Mouse (Mus musculus): ENCODE results near the gene Hoxc6. TPM values are rescaled to one million over a fixed set of nuclear protein-coding genes. Genes with fewer than 3 reads are reported as not detected.

Hoxc6 gene
- polyA plus RNA-seq, 1 experiment from 2014 or later = 2.3 TPM

GRCm38 (mm10) chr15:103039609-103040008 lies 41.6 kb downstream of the Hoxc6 start:
- Histone ChIP-seq H3K27me3 (peaks cover 100% of the 10 kb centered on the region), H3K27ac (peak overlapping the region; percentile 77), H3K36me3 (no peaks in the 10 kb centered on the region), H3K9me3 (replicated peaks) (no peaks in the 10 kb centered on the region), H3K9ac (peak overlapping the region; percentile 42), H3K4me3 (peak overlapping the region; percentile 24), H3K4me2 (replicated peaks) (peak overlapping the region; percentile 50), H3K4me1 (no peaks in the 10 kb centered on the region; the same call in 1 of the 2 replicates)
- no peak for ATAC-seq (ENCODE audit: low FRiP score)
- WGBS = 3% methylated on average over 3 of the region's 3 CpGs

GRCm38 (mm10) chr15:103040601-103041000 lies 42.5 kb downstream of the Hoxc6 start:
- 1% methylated on average over 12 of the region's 12 CpGs for WGBS
- H3K4me1 ChIP-seq = no peaks in the 10 kb centered on the region; the same call in 1 of the 2 replicates
- H3K27me3 ChIP-seq = peaks cover 96% of the 10 kb centered on the region
- ATAC-seq (ENCODE audit: low FRiP score) = no peak
- no peaks in the 10 kb centered on the region for H3K36me3 ChIP-seq
- no peaks in the 10 kb centered on the region for H3K9me3 ChIP-seq (replicated peaks)
- H3K27ac ChIP-seq = peak overlapping the region; percentile 77; the same call in 1 of the 2 replicates
- H3K4me3 ChIP-seq = peak overlapping the region; percentile 24
- peak overlapping the region; percentile 42 for H3K9ac ChIP-seq
- H3K4me2 ChIP-seq (replicated peaks) = peak overlapping the region; percentile 50

- Histone ChIP-seq H3K27me3 (peaks cover 92% of the 10 kb centered on the region), H3K27ac (peak overlapping the region; percentile 77), H3K4me2 (replicated peaks) (peak overlapping the region; percentile 50), H3K36me3 (no peaks in the 10 kb centered on the region), H3K9ac (no peak overlapping the region), H3K9me3 (replicated peaks) (no peaks in the 10 kb centered on the region), H3K4me3 (no peak overlapping the region), H3K4me1 (no peaks in the 10 kb centered on the region; the same call in 1 of the 2 replicates)
- ATAC-seq (ENCODE audit: low FRiP score) = no peak
- WGBS = 11% methylated on average over 5 of the region's 5 CpGs
Observed at GRCm38 (mm10) chr15:103041613-103042012, 43.6 kb downstream of the Hoxc6 start.

GRCm38 (mm10) chr15:103042209-103042608 lies 44.2 kb downstream of the Hoxc6 start:
- ATAC-seq (ENCODE audit: low FRiP score) = no peak
- no peak overlapping the region for H3K9ac ChIP-seq
- H3K9me3 ChIP-seq (replicated peaks) = no peaks in the 10 kb centered on the region
- H3K4me3 ChIP-seq = no peak overlapping the region
- WGBS = 4% methylated on average over 1 of the region's 1 CpGs
- H3K27ac ChIP-seq = peak overlapping the region; percentile 77
- H3K36me3 ChIP-seq = no peaks in the 10 kb centered on the region
- peaks cover 90% of the 10 kb centered on the region for H3K27me3 ChIP-seq
- no peaks in the 10 kb centered on the region; the same call in 1 of the 2 replicates for H3K4me1 ChIP-seq
- peak overlapping the region; percentile 50 for H3K4me2 ChIP-seq (replicated peaks)

GRCm38 (mm10) chr15:103051670-103052069 lies 53.6 kb downstream of the Hoxc6 start:
- WGBS = 73% methylated on average over 2 of the region's 2 CpGs
- no peak overlapping the region for H3K4me3 ChIP-seq
- H3K36me3 ChIP-seq = no peaks in the 10 kb centered on the region
- no peak overlapping the region for H3K4me2 ChIP-seq (replicated peaks)
- H3K27me3 ChIP-seq = peaks cover 84% of the 10 kb centered on the region
- no peak overlapping the region for H3K9ac ChIP-seq
- ATAC-seq (ENCODE audit: low FRiP score) = no peak
- peaks cover 3% of the 10 kb centered on the region; the same call in 1 of the 2 replicates for H3K4me1 ChIP-seq
- no peak overlapping the region for H3K27ac ChIP-seq
- no peaks in the 10 kb centered on the region for H3K9me3 ChIP-seq (replicated peaks)

- no peak for ATAC-seq (ENCODE audit: low FRiP score)
- no peaks in the 10 kb centered on the region for H3K9me3 ChIP-seq (replicated peaks)
- H3K4me3 ChIP-seq = no peak overlapping the region
- H3K9ac ChIP-seq = no peak overlapping the region
- no peaks in the 10 kb centered on the region for H3K36me3 ChIP-seq
- H3K4me1 ChIP-seq = peaks cover 3% of the 10 kb centered on the region; the same call in 1 of the 2 replicates
- peaks cover 85% of the 10 kb centered on the region for H3K27me3 ChIP-seq
- H3K4me2 ChIP-seq (replicated peaks) = no peak overlapping the region
- no peak overlapping the region for H3K27ac ChIP-seq
Observed at GRCm38 (mm10) chr15:103053210-103053609, 55.2 kb downstream of the Hoxc6 start.

GRCm38 (mm10) chr15:103056396-103056795 lies 58.3 kb downstream of the Hoxc6 start:
- no peak for ATAC-seq (ENCODE audit: low FRiP score)
- no peaks in the 10 kb centered on the region for H3K9me3 ChIP-seq (replicated peaks)
- H3K27ac ChIP-seq = peak overlapping the region; percentile 75
- H3K4me2 ChIP-seq (replicated peaks) = peak overlapping the region; percentile 46
- peak overlapping the region; percentile 63; the same call in 1 of the 2 replicates for H3K9ac ChIP-seq
- H3K4me3 ChIP-seq = 0 out of 2 replicates have a peak overlapping the region, but pooled peaks have one; percentile 16
- H3K36me3 ChIP-seq = no peaks in the 10 kb centered on the region
- WGBS = 36% methylated on average over 2 of the region's 2 CpGs
- H3K27me3 ChIP-seq = peaks cover 91% of the 10 kb centered on the region
- H3K4me1 ChIP-seq = peaks cover 7% of the 10 kb centered on the region

GRCm38 (mm10) chr15:103058715-103059114 lies 60.7 kb downstream of the Hoxc6 start:
- WGBS = 2% methylated on average over 12 of the region's 12 CpGs
- Histone ChIP-seq H3K4me3 (peak overlapping the region; percentile 32), H3K9me3 (replicated peaks) (no peaks in the 10 kb centered on the region), H3K27me3 (peaks cover 94% of the 10 kb centered on the region), H3K4me1 (peaks cover 4% of the 10 kb centered on the region; the same call in 1 of the 2 replicates), H3K36me3 (no peaks in the 10 kb centered on the region), H3K4me2 (replicated peaks) (peak overlapping the region; percentile 43), H3K9ac (peak overlapping the region; percentile 68), H3K27ac (peak overlapping the region; percentile 92)
- ATAC-seq (ENCODE audit: low FRiP score) = no peak

- H3K4me1 ChIP-seq = peaks cover 4% of the 10 kb centered on the region; the same call in 1 of the 2 replicates
- ATAC-seq (ENCODE audit: low FRiP score) = no peak
- under 1% methylated on average over 21 of the region's 21 CpGs for WGBS
- H3K27ac ChIP-seq = peak overlapping the region; percentile 92
- H3K9me3 ChIP-seq (replicated peaks) = no peaks in the 10 kb centered on the region
- H3K4me2 ChIP-seq (replicated peaks) = peak overlapping the region; percentile 43
- H3K36me3 ChIP-seq = no peaks in the 10 kb centered on the region
- peak overlapping the region; percentile 32 for H3K4me3 ChIP-seq
- peaks cover 94% of the 10 kb centered on the region for H3K27me3 ChIP-seq
- peak overlapping the region; percentile 68 for H3K9ac ChIP-seq
Observed at GRCm38 (mm10) chr15:103059393-103059992, 61.4 kb downstream of the Hoxc6 start.

- ATAC-seq (ENCODE audit: low FRiP score) = no peak
- WGBS = 2% methylated on average over 11 of the region's 11 CpGs
- no peaks in the 10 kb centered on the region for H3K9me3 ChIP-seq (replicated peaks)
- H3K36me3 ChIP-seq = no peaks in the 10 kb centered on the region
- H3K4me1 ChIP-seq = peaks cover 4% of the 10 kb centered on the region; the same call in 1 of the 2 replicates
- H3K9ac ChIP-seq = peak overlapping the region; percentile 68
- H3K27ac ChIP-seq = peak overlapping the region; percentile 92
- peaks cover 94% of the 10 kb centered on the region for H3K27me3 ChIP-seq
- H3K4me2 ChIP-seq (replicated peaks) = peak overlapping the region; percentile 43
- peak overlapping the region; percentile 32 for H3K4me3 ChIP-seq
Observed at GRCm38 (mm10) chr15:103060021-103060340, 61.9 kb downstream of the Hoxc6 start.

GRCm38 (mm10) chr15:103060341-103061130 lies 62.5 kb downstream of the Hoxc6 start:
- peak overlapping the region; percentile 43 for H3K4me2 ChIP-seq (replicated peaks)
- peaks cover 94% of the 10 kb centered on the region for H3K27me3 ChIP-seq
- no peaks in the 10 kb centered on the region for H3K9me3 ChIP-seq (replicated peaks)
- ATAC-seq (ENCODE audit: low FRiP score) = peak; percentile 68
- peak overlapping the region; percentile 32 for H3K4me3 ChIP-seq
- H3K36me3 ChIP-seq = no peaks in the 10 kb centered on the region
- peak overlapping the region; percentile 92 for H3K27ac ChIP-seq
- peaks cover 4% of the 10 kb centered on the region; the same call in 1 of the 2 replicates for H3K4me1 ChIP-seq
- WGBS = 2% methylated on average over 36 of the region's 36 CpGs
- peak overlapping the region; percentile 68 for H3K9ac ChIP-seq

- Histone ChIP-seq H3K27ac (peak overlapping the region; percentile 92), H3K4me3 (peak overlapping the region; percentile 32; the same call in 1 of the 2 replicates), H3K27me3 (peaks cover 95% of the 10 kb centered on the region), H3K4me1 (peaks cover 4% of the 10 kb centered on the region; the same call in 1 of the 2 replicates), H3K9me3 (replicated peaks) (no peaks in the 10 kb centered on the region), H3K9ac (peak overlapping the region; percentile 20; the same call in 1 of the 2 replicates), H3K36me3 (no peaks in the 10 kb centered on the region), H3K4me2 (replicated peaks) (peak overlapping the region; percentile 43)
- ATAC-seq (ENCODE audit: low FRiP score) = no peak; the same call in 1 of the 2 replicates
- WGBS = 1% methylated on average over 30 of the region's 30 CpGs
Observed at GRCm38 (mm10) chr15:103061131-103061825, 63.2 kb downstream of the Hoxc6 start.

Data from hindbrain, embryonic 12.5 days (tissue).